Mouse (Mus musculus) CH12.LX (cell line): Measurements from ENCODE around the gene Ndufa4l2. TPM values are rescaled to one million over a fixed set of nuclear protein-coding genes. Genes with fewer than 3 reads are reported as not detected.

ENCODE experiments used
- DNase-seq: peaks from one replicate; pipeline ENCODE4 v3.0.0-alpha.2; 2013; ENCODE audit errors: extremely low read depth
- H3K27ac ChIP-seq: 2 replicates; pipeline ENCODE4 v1.5.1; 2012; ENCODE audit warnings: low read depth, mild to moderate bottlenecking, control low read depth, moderate library complexity; ENCODE audit not compliant: insufficient read depth
- H3K27me3 ChIP-seq: replicated peaks from 2 replicates; pipeline ENCODE3; 2012; ENCODE audit warnings: inconsistent platforms
- H3K36me3 ChIP-seq, 2 experiments: replicated peaks in 1 of 2; 2 replicates each; pipeline versions ENCODE3 to v1.6.1; 2012; ENCODE audit warnings: inconsistent platforms in 1 of 2, low read length in 1 of 2, mild to moderate bottlenecking in 1 of 2, mixed read lengths in 1 of 2, moderate library complexity in 1 of 2; ENCODE audit not compliant: control insufficient read depth in 1 of 2, insufficient read depth in 1 of 2
- H3K4me1 ChIP-seq, 2 experiments: 2 replicates each; pipeline ENCODE4 v1.6.1; 2012; ENCODE audit warnings: inconsistent platforms in 1 of 2, moderate library complexity in 1 of 2; ENCODE audit not compliant: insufficient read depth in 2 of 2, control insufficient read depth in 1 of 2
- H3K4me2 ChIP-seq: 2 replicates; pipeline ENCODE4 v1.6.1; 2012; ENCODE audit warnings: low read depth, mild to moderate bottlenecking, control low read depth; ENCODE audit not compliant: poor library complexity, insufficient read depth, severe bottlenecking
- H3K4me3 ChIP-seq, 3 experiments: fragments of 150-350 bp in 1 of 3; sonication (generic) in 1 of 3; replicated peaks in 1 of 3; 2 replicates each; pipeline versions ENCODE3 to v1.5.1; 2011 to 2012; ENCODE audit warnings: low read depth in 2 of 3, low read length in 2 of 3, mild to moderate bottlenecking in 2 of 3, moderate library complexity in 2 of 3, control low read depth in 1 of 3, improper control_type of control experiment in 1 of 3, inconsistent platforms in 1 of 3, mixed read lengths in 1 of 3; ENCODE audit not compliant: poor library complexity in 1 of 3
- H3K79me2 ChIP-seq: replicated peaks from 2 replicates; pipeline ENCODE4 v1.6.1; 2012; ENCODE audit warnings: mild to moderate bottlenecking, moderate library complexity; ENCODE audit not compliant: control insufficient read depth, poor library complexity, insufficient read depth, severe bottlenecking; ENCODE audit errors: extremely low read depth
- H3K9ac ChIP-seq: 2 replicates; pipeline ENCODE4 v1.6.1; 2012; ENCODE audit warnings: low read depth, mild to moderate bottlenecking, control low read depth, moderate library complexity; ENCODE audit not compliant: insufficient read depth
- H3K9me3 ChIP-seq: replicated peaks from 2 replicates; pipeline ENCODE3; 2012; ENCODE audit warnings: low read length, inconsistent platforms, mixed read lengths
- BHLHE40 ChIP-seq: IDR thresholded peaks from 2 replicates; pipeline ENCODE4 v1.6.1; 2011; ENCODE audit warnings: mild to moderate bottlenecking, low read depth, low read length, improper control_type of control experiment
- CHD1 ChIP-seq: IDR thresholded peaks from 2 replicates; pipeline ENCODE4 v1.6.1; 2012; ENCODE audit warnings: low read depth, low read length, improper control_type of control experiment, inconsistent platforms
- CHD2 ChIP-seq: IDR thresholded peaks from 2 replicates; pipeline ENCODE4 v1.6.1; 2011; ENCODE audit warnings: low read length, improper control_type of control experiment
- ELF1 ChIP-seq: IDR thresholded peaks from 2 replicates; pipeline ENCODE4 v1.6.1; 2014; ENCODE audit warnings: low read depth, mild to moderate bottlenecking, inconsistent platforms, low read length, improper control_type of control experiment
- GABPA ChIP-seq: IDR thresholded peaks from 2 replicates; pipeline ENCODE4 v1.6.1; 2012; ENCODE audit warnings: low read depth, low read length, improper control_type of control experiment, inconsistent platforms; ENCODE audit not compliant: insufficient replicate concordance
- HCFC1 ChIP-seq: IDR thresholded peaks from 2 replicates; pipeline ENCODE4 v1.6.1; 2012; ENCODE audit warnings: low read depth, mild to moderate bottlenecking, inconsistent platforms, low read length, improper control_type of control experiment
- IRF4 ChIP-seq: IDR thresholded peaks from 2 replicates; pipeline ENCODE4 v1.6.1; 2014; ENCODE audit warnings: low read depth, mild to moderate bottlenecking, inconsistent platforms, low read length, improper control_type of control experiment
- JUN ChIP-seq: IDR thresholded peaks from 2 replicates; pipeline ENCODE4 v1.6.1; 2011; ENCODE audit warnings: low read depth, mild to moderate bottlenecking, low read length, improper control_type of control experiment, moderate library complexity; ENCODE audit not compliant: insufficient read depth
- MAFK ChIP-seq: IDR thresholded peaks from 2 replicates; pipeline ENCODE4 v1.6.1; 2011; ENCODE audit warnings: low read length, improper control_type of control experiment; ENCODE audit not compliant: insufficient replicate concordance
- MEF2A ChIP-seq: IDR thresholded peaks from 2 replicates; pipeline ENCODE4 v1.6.1; 2014; ENCODE audit warnings: low read depth, mild to moderate bottlenecking, inconsistent platforms, low read length, improper control_type of control experiment, borderline replicate concordance
- MYC ChIP-seq: IDR thresholded peaks from 2 replicates; pipeline ENCODE4 v1.6.1; 2011; ENCODE audit warnings: low read depth, mild to moderate bottlenecking, improper control_type of control experiment, low read length
- PAX5 ChIP-seq: IDR thresholded peaks from 2 replicates; pipeline ENCODE4 v1.6.1; 2012; ENCODE audit warnings: low read length, inconsistent platforms, mixed read lengths
- POLR2A ChIP-seq: IDR thresholded peaks from 2 replicates; pipeline ENCODE4 v1.6.1; 2011; ENCODE audit warnings: low read depth, mild to moderate bottlenecking, improper control_type of control experiment, low read length
- POLR2AphosphoS2 ChIP-seq: IDR thresholded peaks from 2 replicates; pipeline ENCODE4 v1.6.1; 2011; ENCODE audit warnings: low read depth, low read length, improper control_type of control experiment
- RAD21 ChIP-seq: IDR thresholded peaks from 2 replicates; pipeline ENCODE4 v1.6.1; 2011; ENCODE audit warnings: low read depth, mild to moderate bottlenecking, low read length, improper control_type of control experiment, moderate library complexity
- RCOR1 ChIP-seq: conservative IDR thresholded peaks from 2 replicates; pipeline ENCODE4 v1.6.1; 2012; ENCODE audit warnings: low read depth, mild to moderate bottlenecking, inconsistent platforms, low read length, improper control_type of control experiment
- SIN3A ChIP-seq: IDR thresholded peaks from 2 replicates; pipeline ENCODE4 v1.6.1; 2012; ENCODE audit warnings: low read length, improper control_type of control experiment, inconsistent platforms
- TCF12 ChIP-seq: IDR thresholded peaks from 2 replicates; pipeline ENCODE4 v1.6.1; 2014; ENCODE audit warnings: low read depth, mild to moderate bottlenecking, inconsistent platforms, low read length, improper control_type of control experiment
- USF1 ChIP-seq: IDR thresholded peaks from 2 replicates; pipeline ENCODE4 v1.6.1; 2014; ENCODE audit warnings: low read depth, mild to moderate bottlenecking, inconsistent platforms, low read length, improper control_type of control experiment
- USF2 ChIP-seq: conservative IDR thresholded peaks from 2 replicates; pipeline ENCODE4 v1.6.1; 2011; ENCODE audit warnings: low read depth, low read length, improper control_type of control experiment
- ZNF384 ChIP-seq: IDR thresholded peaks from 2 replicates; pipeline ENCODE4 v1.6.1; 2012; ENCODE audit warnings: low read depth, low read length, improper control_type of control experiment, inconsistent platforms
- dilution Hi-C: fragments of 300-500 bp; cut with MboI; formaldehyde crosslinking; loops from 2 replicates; pipeline ENCODE4 v1.14.3; 2020; ENCODE audit warnings: low sequenced_read_pairs; ENCODE audit not compliant: extremely low pct_unique_long_range_greater_than_20kb, extremely low pct_ligation_motif_present
- in situ Hi-C: fragments of 300-500 bp; cut with MboI; formaldehyde crosslinking; loops from 3 replicates; pipeline ENCODE4 v1.14.3; 2019; ENCODE audit warnings: low sequenced_read_pairs, low pct_ligation_motif_present, low pct_unique_long_range_greater_than_20kb, mixed read lengths
- polyA plus RNA-seq: library from polyadenylated mRNA; unstranded; fragments of >175 nt; gene quantifications from 2 replicates; pipeline ENCODE4 v1.2.1, GENCODE M21; 2012; ENCODE audit warnings: low read depth; ENCODE audit not compliant: insufficient read length
- total RNA-seq, 2 experiments: library from RNA; depleted of rRNA; stranded (reverse); fragments of 300-350 nt in 1 of 2; fragments of >200 nt in 1 of 2; gene quantifications; 2 replicates each; pipeline ENCODE4 v1.2.3; 2012 to 2014

Gene Ndufa4l2
- total and polyA plus RNA-seq, 3 experiments, result 0.47 TPM; not detected in 2

DNA sequence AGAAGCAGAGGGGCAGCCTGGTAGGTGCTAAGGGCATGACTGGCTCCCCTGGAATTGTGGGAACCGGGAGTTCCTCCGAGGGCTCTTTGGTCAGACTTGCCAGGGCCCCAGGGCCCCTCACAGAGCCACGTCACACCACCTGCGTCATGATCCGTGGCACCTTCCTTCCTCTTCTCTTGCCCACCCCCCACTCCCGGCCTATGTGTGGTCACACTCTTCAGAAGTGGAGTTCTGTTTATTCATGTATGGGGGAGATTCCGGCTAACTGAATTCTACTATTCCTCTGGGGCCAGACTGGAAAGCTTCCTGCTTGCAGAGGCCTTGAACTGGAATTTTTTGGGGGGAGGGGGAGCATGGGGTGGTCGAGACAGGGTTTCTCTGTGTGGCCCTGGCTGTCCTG lies 49.1 kb downstream of the Ndufa4l2 start:
- no peaks in the 10 kb centered on the region for H3K79me2 ChIP-seq
- H3K4me3 ChIP-seq, result no peak overlapping the region
- H3K27me3 ChIP-seq, result no peaks in the 10 kb centered on the region
- H3K9ac ChIP-seq, result no peak overlapping the region
- no peak for DNase-seq
- peaks cover 75 to 77% of the 10 kb centered on the region in 2 experiments for H3K36me3 ChIP-seq
- peaks cover 0 to 16% of the 10 kb centered on the region in 2 experiments; a peak in 2 of 4 replicates for H3K4me1 ChIP-seq
- TF ChIP-seq HCFC1 (no peak), USF2 (no peak), MAFK (no peak), JUN (no peak), POLR2AphosphoS2 (no peak), TCF12 (no peak), POLR2A (no peak), ELF1 (no peak), RAD21 (no peak), IRF4 (no peak), CHD2 (no peak), PAX5 (no peak), MYC (no peak), RCOR1 (no peak), CHD1 (no peak), ZNF384 (no peak), MEF2A (no peak), BHLHE40 (no peak), SIN3A (no peak), GABPA (no peak)
- TF ChIP-seq, all 38 proteins: peak for 0
- Histone ChIP-seq H3K27ac (no peak overlapping the region), H3K4me2 (no peak overlapping the region), H3K9me3 (no peaks in the 10 kb centered on the region)
- in situ Hi-C loops (loop anchor here (10.0 kb wide), 1 partner anchor 171 kb away; the partner anchor contains the start of gene Zbtb39), dilution Hi-C loops (no loop called here)

DNA sequence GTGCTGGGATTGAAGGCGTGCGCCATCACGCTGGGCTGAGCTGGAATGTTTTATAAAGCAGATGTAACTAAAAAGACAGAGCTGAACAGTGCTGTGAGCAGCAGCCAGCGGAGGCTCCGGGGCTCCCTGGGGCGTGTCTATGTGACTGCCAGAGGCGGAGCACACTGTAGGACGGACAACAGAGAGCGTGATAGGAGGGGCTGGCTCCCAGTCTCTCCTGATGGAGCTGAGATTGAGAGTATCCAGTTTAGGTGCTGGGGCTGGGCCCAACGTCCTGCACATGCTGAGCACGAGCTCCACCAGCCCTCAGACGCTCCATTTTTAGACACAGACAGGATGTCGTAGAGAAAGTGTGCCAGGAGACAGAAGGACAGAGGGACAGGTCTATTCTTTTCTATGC lies 49.5 kb downstream of the Ndufa4l2 start:
- Histone ChIP-seq H3K4me1 (peaks cover 0 to 16% of the 10 kb centered on the region in 2 experiments; a peak in 2 of 4 replicates), H3K27ac (no peak overlapping the region), H3K4me2 (no peak overlapping the region), H3K9ac (no peak overlapping the region), H3K79me2 (no peaks in the 10 kb centered on the region), H3K36me3 (peaks cover 74 to 76% of the 10 kb centered on the region in 2 experiments), H3K4me3 (no peak overlapping the region), H3K9me3 (no peaks in the 10 kb centered on the region), H3K27me3 (no peaks in the 10 kb centered on the region)
- no peak for TF ChIP-seq USF1
- in situ Hi-C loops, result loop anchor here (10.0 kb wide), 1 partner anchor 170 kb away; the partner anchor contains the start of gene Zbtb39
- DNase-seq, result no peak
- dilution Hi-C loops, result no loop called here

Other genes starting within 250 kb of the Ndufa4l2 start
Only the 20 nearest of the 21 such genes appear.
- gene Mbd6, start 225.9 kb upstream of the Ndufa4l2 start, total RNA-seq (2012; rRNA removed), result 2.7 and 3.3 TPM in 2 replicates
- 0.51 and 0.74 TPM in 2 replicates for gene Mbd6, start 225.9 kb upstream of the Ndufa4l2 start, total RNA-seq (2014; rRNA removed)
- 16.5 and 17.7 TPM in 2 replicates for gene Mbd6, start 225.9 kb upstream of the Ndufa4l2 start, polyA plus RNA-seq
- 224 and 234 TPM in 2 replicates for gene Mars, start 203.2 kb upstream of the Ndufa4l2 start, total RNA-seq (2012; rRNA removed)
- gene Mars, start 203.2 kb upstream of the Ndufa4l2 start, total RNA-seq (2014; rRNA removed), result 110 and 143 TPM in 2 replicates
- gene Mars, start 203.2 kb upstream of the Ndufa4l2 start, polyA plus RNA-seq, result 161 and 177 TPM in 2 replicates
- gene Arhgap9, start 193.0 kb upstream of the Ndufa4l2 start, total RNA-seq (2012; rRNA removed), result 32.5 and 33.7 TPM in 2 replicates
- gene Arhgap9, start 193.0 kb upstream of the Ndufa4l2 start, total RNA-seq (2014; rRNA removed), result 32.4 and 34.0 TPM in 2 replicates
- 42.4 and 44.7 TPM in 2 replicates for gene Arhgap9, start 193.0 kb upstream of the Ndufa4l2 start, polyA plus RNA-seq
- 0.13 and 0.42 TPM in 2 replicates for gene Gli1, start 173.0 kb upstream of the Ndufa4l2 start, total RNA-seq (2012; rRNA removed)
- not detected in 2 replicates for gene Gli1, start 173.0 kb upstream of the Ndufa4l2 start, total RNA-seq (2014; rRNA removed)
- 0.10 and 0.14 TPM in 2 replicates for gene Gli1, start 173.0 kb upstream of the Ndufa4l2 start, polyA plus RNA-seq
- gene Inhbe, start 160.6 kb upstream of the Ndufa4l2 start, total RNA-seq (2012; rRNA removed), result 1.3 and 2.6 TPM in 2 replicates
- gene Inhbe, start 160.6 kb upstream of the Ndufa4l2 start, total RNA-seq (2014; rRNA removed), result 0.85 and 0.89 TPM in 2 replicates
- 0.65 and 0.83 TPM in 2 replicates for gene Inhbe, start 160.6 kb upstream of the Ndufa4l2 start, polyA plus RNA-seq
- gene Inhbc, start 144.5 kb upstream of the Ndufa4l2 start, total RNA-seq (2012; rRNA removed), result 0.08 and 0.38 TPM in 2 replicates
- gene Inhbc, start 144.5 kb upstream of the Ndufa4l2 start, total RNA-seq (2014; rRNA removed), result not detected in 2 replicates
- gene Inhbc, start 144.5 kb upstream of the Ndufa4l2 start, polyA plus RNA-seq, result 0.20 TPM in 1 of 2 replicates, not detected in the other
- gene R3hdm2, start 134.6 kb upstream of the Ndufa4l2 start, total RNA-seq (2012; rRNA removed), result 7.3 and 8.7 TPM in 2 replicates
- 4.2 and 7.0 TPM in 2 replicates for gene R3hdm2, start 134.6 kb upstream of the Ndufa4l2 start, total RNA-seq (2014; rRNA removed)
- 23.6 and 29.2 TPM in 2 replicates for gene R3hdm2, start 134.6 kb upstream of the Ndufa4l2 start, polyA plus RNA-seq
- gene Stac3, start 13.3 kb upstream of the Ndufa4l2 start, total RNA-seq (2012; rRNA removed), result 0.08 and 0.42 TPM in 2 replicates
- gene Stac3, start 13.3 kb upstream of the Ndufa4l2 start, total RNA-seq (2014; rRNA removed), result 0.50 TPM in 1 of 2 replicates, not detected in the other
- gene Stac3, start 13.3 kb upstream of the Ndufa4l2 start, polyA plus RNA-seq, result 0.79 and 0.93 TPM in 2 replicates
- 252 and 317 TPM in 2 replicates for gene Shmt2, start 7.5 kb downstream of the Ndufa4l2 start, total RNA-seq (2012; rRNA removed)
- 267 and 273 TPM in 2 replicates for gene Shmt2, start 7.5 kb downstream of the Ndufa4l2 start, total RNA-seq (2014; rRNA removed)
- gene Shmt2, start 7.5 kb downstream of the Ndufa4l2 start, polyA plus RNA-seq, result 315 and 353 TPM in 2 replicates
- gene Nxph4, start 19.6 kb downstream of the Ndufa4l2 start, total RNA-seq (2012; rRNA removed), result 0.13 TPM in 1 of 2 replicates, not detected in the other
- not detected in 2 replicates for gene Nxph4, start 19.6 kb downstream of the Ndufa4l2 start, total RNA-seq (2014; rRNA removed)
- 0.14 and 0.15 TPM in 2 replicates for gene Nxph4, start 19.6 kb downstream of the Ndufa4l2 start, polyA plus RNA-seq
- 16.5 and 51.2 TPM in 2 replicates for gene Lrp1, start 106.2 kb downstream of the Ndufa4l2 start, total RNA-seq (2012; rRNA removed)
- 3.1 and 3.3 TPM in 2 replicates for gene Lrp1, start 106.2 kb downstream of the Ndufa4l2 start, total RNA-seq (2014; rRNA removed)
- gene Lrp1, start 106.2 kb downstream of the Ndufa4l2 start, polyA plus RNA-seq, result 11.0 and 11.8 TPM in 2 replicates
- gene Stat6, start 128.0 kb downstream of the Ndufa4l2 start, total RNA-seq (2012; rRNA removed), result 58.7 and 76.6 TPM in 2 replicates
- 64.0 and 71.5 TPM in 2 replicates for gene Stat6, start 128.0 kb downstream of the Ndufa4l2 start, total RNA-seq (2014; rRNA removed)
- gene Stat6, start 128.0 kb downstream of the Ndufa4l2 start, polyA plus RNA-seq, result 62.9 and 72.1 TPM in 2 replicates
- 12.5 and 13.2 TPM in 2 replicates for gene Nemp1, start 151.9 kb downstream of the Ndufa4l2 start, total RNA-seq (2012; rRNA removed)
- 17.4 and 18.3 TPM in 2 replicates for gene Nemp1, start 151.9 kb downstream of the Ndufa4l2 start, total RNA-seq (2014; rRNA removed)
- gene Nemp1, start 151.9 kb downstream of the Ndufa4l2 start, polyA plus RNA-seq, result 7.5 and 8.3 TPM in 2 replicates
- gene Nab2, start 153.6 kb downstream of the Ndufa4l2 start, total RNA-seq (2012; rRNA removed), result 10.0 and 13.9 TPM in 2 replicates
- 5.9 and 8.1 TPM in 2 replicates for gene Nab2, start 153.6 kb downstream of the Ndufa4l2 start, total RNA-seq (2014; rRNA removed)
- gene Nab2, start 153.6 kb downstream of the Ndufa4l2 start, polyA plus RNA-seq, result 9.2 and 10.8 TPM in 2 replicates
- gene Myo1a, start 190.2 kb downstream of the Ndufa4l2 start, total RNA-seq (2012; rRNA removed), result 1.8 and 2.3 TPM in 2 replicates
- 0.08 and 0.24 TPM in 2 replicates for gene Myo1a, start 190.2 kb downstream of the Ndufa4l2 start, total RNA-seq (2014; rRNA removed)
- 0.36 and 0.45 TPM in 2 replicates for gene Myo1a, start 190.2 kb downstream of the Ndufa4l2 start, polyA plus RNA-seq
- gene Tac2, start 209.5 kb downstream of the Ndufa4l2 start, total RNA-seq (2012; rRNA removed), result not detected in 2 replicates
- gene Tac2, start 209.5 kb downstream of the Ndufa4l2 start, total RNA-seq (2014; rRNA removed), result not detected in 2 replicates
- not detected in 2 replicates for gene Tac2, start 209.5 kb downstream of the Ndufa4l2 start, polyA plus RNA-seq
- 3.7 and 4.2 TPM in 2 replicates for gene Zbtb39, start 224.6 kb downstream of the Ndufa4l2 start, total RNA-seq (2012; rRNA removed)
- gene Zbtb39, start 224.6 kb downstream of the Ndufa4l2 start, total RNA-seq (2014; rRNA removed), result 0.63 and 1.1 TPM in 2 replicates
- gene Zbtb39, start 224.6 kb downstream of the Ndufa4l2 start, polyA plus RNA-seq, result 4.0 and 5.0 TPM in 2 replicates
- 0.04 TPM in 1 of 2 replicates, not detected in the other for gene Gpr182, start 236.8 kb downstream of the Ndufa4l2 start, total RNA-seq (2012; rRNA removed)
- not detected in 2 replicates for gene Gpr182, start 236.8 kb downstream of the Ndufa4l2 start, total RNA-seq (2014; rRNA removed)
- 0.05 and 0.13 TPM in 2 replicates for gene Gpr182, start 236.8 kb downstream of the Ndufa4l2 start, polyA plus RNA-seq
- not detected in 2 replicates for gene Rdh1, start 244.8 kb downstream of the Ndufa4l2 start, total RNA-seq (2012; rRNA removed)
- gene Rdh1, start 244.8 kb downstream of the Ndufa4l2 start, total RNA-seq (2014; rRNA removed), result 0.05 TPM in 1 of 2 replicates, not detected in the other
- gene Rdh1, start 244.8 kb downstream of the Ndufa4l2 start, polyA plus RNA-seq, result not detected in 2 replicates
- not detected in 2 replicates for gene Rdh16f1, start 244.8 kb downstream of the Ndufa4l2 start, total RNA-seq (2012; rRNA removed)
- gene Rdh16f1, start 244.8 kb downstream of the Ndufa4l2 start, total RNA-seq (2014; rRNA removed), result not detected in 2 replicates
- gene Rdh16f1, start 244.8 kb downstream of the Ndufa4l2 start, polyA plus RNA-seq, result not detected in 2 replicates